Mouse (Mus musculus) activated CD4-positive, CD25-positive, alpha-beta regulatory T cell, adult 4 months (primary cell): ENCODE results near the gene Rps15. TPM values are rescaled to one million over a fixed set of nuclear protein-coding genes. Genes with fewer than 3 reads are reported as not detected.

Source experiments
- ATAC-seq: one replicate; pipeline ENCODE4 v1.8.0; 2017
- polyA plus RNA-seq, 2 experiments: library from polyadenylated mRNA; unstranded; fragments of 100-300 nt; shearing (Covaris generic); gene quantifications; one replicate each; pipeline ENCODE4 v1.2.1; 2017

The Rps15 gene
- polyA plus RNA-seq, 2 experiments from 2014 or later, result 1,256 to 1,612 TPM

DNA sequence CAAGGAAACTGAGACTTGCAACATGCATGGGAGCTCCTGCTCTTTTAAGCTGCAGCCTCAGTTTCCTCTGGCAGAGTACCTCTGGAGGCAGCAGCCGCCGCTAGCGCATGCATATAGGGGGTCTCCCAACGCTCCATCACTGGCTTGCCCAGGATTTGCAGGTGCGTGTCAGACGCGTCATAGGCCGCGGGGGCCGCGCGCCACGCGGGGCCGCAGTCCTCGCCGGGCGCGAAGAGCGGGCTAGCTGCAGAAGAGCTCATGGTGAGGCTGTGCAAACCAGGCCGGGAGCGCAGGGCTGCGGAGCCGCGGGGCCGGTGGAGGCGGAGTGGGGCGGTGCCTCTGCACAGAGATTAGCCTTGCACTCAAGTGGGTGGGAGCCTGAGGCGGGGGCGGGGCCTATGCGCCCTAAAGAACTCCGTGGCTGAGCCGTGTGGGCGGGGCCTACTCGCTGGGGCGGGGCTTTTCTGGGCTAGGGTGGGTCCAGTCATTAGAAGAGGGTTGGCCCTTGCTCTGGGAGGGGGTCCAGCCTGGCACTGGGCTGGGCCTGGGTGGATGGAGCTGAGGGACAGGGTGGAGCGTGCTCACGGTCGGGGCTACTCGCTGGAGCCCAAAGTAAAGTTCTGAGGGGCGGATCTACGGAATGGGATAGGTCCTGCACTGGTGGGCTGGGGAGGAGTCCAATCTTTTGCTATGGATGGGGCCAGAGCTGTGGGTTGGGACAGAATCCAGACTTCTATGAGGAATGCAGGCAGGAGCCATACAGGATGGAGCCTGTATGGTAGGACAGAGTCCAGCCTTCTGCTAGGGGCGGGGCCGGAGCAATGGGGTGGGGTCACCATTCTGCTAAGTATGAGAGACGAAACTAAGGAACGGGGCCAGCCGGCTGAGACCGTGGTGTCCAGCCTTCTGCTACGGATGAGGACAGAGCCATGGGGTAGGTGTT is 31.3 kb upstream of the Rps15 start, which contains the start of the genes Gamt and Dazap1:
Gene Gamt, minus strand, starts transcription at position 371 of the 943 bp plus-strand sequence.
Gene Dazap1, plus strand, starts transcription at position 845 of the 943 bp plus-strand sequence.
- peak; percentile 56 for ATAC-seq

DNA sequence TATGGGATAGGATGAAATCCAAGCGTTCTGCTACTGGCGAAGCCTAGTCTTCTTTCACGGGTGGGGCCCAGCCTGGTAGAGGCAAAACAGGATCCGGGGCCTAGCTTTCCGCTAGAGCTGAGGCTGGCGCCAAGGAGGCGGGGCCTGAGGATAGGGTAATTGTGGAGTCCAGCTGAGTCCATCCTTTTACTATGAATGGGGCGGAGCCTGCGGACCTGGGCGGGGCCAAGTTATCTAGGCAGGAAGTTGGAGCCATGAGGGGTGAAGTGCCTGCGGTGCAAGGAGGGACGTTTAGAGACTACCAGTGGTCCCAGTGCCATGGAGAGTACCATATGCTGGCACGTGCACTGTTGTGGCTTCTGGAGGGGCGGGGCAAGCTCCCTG is 30.7 kb upstream of the Rps15 start:
- peak; percentile 37 for ATAC-seq

DNA sequence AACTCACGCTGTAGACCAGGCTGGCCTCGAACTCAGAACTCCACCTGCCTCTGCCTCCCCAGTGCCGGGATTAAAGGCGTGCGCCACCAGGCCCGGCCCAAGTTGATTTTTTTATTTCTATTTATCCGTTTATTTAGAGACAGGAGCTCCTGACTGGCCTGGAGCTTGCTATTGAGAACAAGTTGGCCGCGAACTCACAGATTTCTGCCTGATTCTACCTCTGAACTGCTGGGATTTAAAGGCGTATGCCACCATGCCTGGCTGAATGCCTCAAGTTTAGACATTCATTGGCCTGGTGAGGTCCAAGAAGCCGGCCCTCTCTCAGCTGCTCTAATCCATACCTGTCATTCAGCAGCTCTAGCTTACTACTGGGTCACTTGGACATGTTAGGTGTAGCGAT is 30.1 kb upstream of the Rps15 start:
- ATAC-seq, result no peak

DNA sequence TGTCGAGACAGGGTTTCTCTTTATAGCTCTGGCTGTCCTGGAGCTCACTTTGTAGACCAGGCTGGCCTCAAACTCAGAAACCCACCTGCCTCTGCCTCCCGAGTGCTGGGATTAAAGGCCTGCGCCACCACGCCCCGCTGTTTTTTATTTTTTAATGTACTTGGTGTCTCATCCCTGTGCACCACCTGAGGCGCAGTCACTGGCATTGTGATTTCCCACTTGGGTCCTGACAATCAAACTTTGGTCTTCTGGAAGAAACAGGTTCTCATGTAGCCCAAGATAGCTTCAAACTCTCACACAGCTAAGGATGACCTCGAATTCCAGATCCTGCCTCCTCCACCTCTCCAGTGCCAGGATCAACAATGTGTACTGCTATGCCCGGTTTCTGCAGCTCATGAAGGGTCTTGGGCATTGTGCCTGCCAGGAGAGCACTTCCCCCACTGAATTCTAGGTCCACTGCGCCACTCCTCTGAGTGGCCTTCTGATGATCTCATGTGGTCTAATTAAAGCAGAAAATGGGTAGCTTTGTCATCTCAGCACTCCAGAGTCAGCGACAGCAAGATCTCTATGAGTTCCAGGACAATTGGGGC is 29.4 kb upstream of the Rps15 start:
- no peak for ATAC-seq

DNA sequence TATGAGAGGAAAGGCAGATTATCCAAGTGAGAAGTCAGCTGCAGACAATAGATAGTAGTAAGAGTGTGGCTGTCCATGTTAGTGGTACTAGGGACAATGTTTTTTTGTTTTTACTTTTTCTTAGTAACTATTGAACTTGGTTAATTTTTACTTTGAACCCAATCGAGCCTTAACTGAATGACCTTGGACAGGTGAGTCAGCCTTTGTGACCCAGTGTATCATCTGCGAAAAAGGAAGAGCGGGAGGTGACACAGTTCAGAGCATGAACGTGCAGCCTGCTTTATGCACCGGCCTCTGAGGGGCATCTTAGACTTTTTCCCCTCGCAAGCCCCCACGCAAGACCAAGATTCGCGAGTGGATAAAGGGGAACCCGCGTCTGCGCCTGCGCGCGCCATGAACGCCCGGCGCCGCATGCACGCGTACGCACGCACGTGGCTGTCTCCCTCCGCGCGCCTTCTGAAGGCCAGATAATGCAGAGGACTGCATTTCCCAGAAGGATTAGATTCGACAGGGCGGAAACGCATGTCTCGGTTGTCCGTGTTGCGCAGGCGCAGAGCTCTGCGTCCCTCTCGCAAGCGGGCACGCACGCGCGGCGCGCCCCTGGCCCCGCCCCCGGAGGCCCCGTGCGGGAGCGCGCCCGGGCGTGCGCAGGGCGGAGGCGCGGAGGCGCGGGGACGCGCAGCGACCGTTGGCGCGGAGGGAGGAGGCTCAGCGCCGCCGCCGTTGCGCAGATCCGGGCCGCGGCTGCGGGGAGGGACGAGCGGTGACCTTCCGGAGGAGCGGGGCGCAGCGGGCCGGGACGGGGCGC is 27.7 kb upstream of the Rps15 start:
- ATAC-seq, result peak; percentile 70

DNA sequence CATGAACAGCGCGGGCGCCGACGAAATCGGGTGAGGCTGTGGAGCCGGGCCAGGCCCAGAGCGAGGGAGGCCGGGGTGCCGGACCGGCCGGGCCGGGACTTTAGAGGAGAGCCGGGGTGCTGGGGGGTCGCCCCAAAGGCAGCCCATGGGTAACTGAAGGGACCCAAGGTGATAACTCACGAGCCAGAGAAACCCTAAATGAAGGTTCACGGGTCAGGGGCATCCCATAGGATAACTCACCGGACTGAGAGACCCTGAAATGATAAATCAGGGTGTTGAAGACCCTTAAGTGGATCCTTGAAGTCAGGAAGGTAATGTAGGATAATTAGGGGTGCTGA is 27.1 kb upstream of the Rps15 start:
- no peak for ATAC-seq

DNA sequence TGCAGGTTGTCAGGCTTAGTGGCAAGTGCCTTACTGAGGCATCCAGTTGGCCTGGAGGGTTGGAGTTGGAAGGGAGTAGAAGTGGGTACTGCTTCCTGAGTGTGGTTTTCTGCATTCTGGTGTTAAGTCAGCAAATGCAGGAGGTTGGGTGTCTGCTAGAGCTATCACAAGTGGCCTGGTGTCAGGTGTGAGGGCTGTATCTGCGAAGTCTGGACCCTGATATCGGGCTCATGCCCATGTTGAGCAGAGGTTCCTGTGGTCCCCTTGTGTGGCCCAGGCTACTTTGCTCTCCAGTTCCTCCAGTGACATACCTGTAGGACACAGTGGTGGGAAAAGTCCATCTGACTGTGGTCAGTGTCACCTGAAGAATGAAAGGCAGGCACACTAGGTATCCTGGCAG is 22.2 kb upstream of the Rps15 start:
- ATAC-seq, result no peak

DNA sequence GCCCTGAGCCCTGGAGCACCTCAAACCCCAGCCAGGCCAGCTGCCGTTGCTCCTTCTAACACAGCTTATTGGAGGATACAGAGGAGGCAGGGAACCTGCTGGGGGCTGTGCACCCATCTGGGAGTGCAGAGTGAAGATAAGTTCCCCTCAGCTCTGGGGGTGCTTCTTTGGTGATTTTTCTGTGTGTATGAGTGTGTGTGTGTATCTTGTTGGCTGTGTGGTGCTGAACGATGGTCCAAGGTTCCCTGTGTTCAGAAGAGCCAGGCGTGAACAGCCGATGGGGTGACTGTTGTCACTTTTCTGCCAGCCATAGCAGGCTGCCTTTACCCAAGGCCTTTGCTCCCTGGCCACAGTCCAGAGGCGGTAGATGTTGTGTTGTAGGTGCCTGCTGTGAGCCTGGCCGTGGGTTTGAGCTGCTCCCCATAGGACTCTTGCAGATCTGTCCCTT is 21.5 kb upstream of the Rps15 start:
- no peak for ATAC-seq

DNA sequence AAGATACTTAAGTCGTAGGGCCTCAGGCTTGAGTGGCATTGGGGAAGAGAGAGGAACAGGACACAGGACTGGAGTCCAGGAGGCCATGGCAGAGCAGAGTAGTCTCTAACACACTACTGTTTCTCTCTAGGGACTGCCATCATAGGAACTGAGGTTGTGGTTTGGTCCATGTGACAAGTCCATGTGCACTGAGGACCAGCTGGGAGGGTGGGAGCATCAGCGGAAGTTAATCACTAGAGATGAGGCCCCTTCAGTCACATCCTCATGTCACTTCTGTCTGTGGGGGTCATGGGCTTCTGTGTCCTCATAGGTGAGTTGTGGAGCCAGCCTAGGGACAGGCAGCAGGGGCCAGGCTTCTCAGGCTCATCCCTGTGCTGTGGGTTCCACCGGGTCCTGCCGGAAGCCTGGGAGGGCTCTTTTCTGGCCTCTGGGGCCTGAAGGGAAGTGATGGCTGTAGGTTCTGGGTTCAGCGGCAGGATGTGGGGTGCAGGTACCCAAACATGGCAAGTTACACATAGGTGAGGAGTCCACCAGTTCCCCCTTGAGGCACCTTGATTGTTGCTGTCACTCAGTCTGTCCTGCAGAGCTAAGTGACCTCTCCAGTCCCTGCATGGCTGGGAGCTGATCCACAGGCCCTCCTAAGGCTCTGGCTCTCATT is 20.9 kb upstream of the Rps15 start:
- peak; percentile 71 for ATAC-seq

DNA sequence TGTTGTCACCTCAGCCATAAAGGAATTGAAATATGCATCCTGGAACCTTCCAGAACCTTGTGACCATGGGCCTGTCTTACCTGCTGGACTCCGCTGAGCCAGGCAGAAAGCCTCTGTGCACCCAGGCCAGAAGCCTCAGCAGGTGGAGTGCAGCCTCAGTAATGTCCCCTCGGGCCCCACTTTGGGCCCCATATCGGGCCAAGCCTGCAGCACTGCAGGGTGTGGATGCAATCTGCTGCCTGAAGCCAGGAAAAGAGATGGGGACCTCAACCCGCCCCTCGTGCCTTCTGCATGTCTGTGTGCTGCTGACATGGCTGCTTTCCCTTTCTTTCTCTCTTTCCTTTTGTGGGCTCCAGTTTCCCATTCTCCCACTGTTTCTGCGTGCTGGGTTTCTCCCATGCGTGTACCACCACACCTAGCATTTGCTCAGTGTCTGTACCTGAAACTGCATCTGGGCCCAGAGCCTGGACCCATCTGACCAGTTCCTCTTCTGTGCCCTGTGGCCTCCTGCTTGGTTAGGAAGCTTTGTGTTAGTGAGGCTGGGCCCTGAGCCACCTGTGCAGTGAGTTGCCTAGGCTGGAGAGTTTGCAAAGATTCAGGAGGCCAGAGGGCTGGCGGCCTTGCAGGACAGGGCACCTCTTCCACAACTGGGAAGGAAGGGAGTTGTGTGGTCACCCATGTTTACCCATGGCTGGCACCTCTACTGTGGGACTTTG is 20.2 kb upstream of the Rps15 start:
- no peak for ATAC-seq

DNA sequence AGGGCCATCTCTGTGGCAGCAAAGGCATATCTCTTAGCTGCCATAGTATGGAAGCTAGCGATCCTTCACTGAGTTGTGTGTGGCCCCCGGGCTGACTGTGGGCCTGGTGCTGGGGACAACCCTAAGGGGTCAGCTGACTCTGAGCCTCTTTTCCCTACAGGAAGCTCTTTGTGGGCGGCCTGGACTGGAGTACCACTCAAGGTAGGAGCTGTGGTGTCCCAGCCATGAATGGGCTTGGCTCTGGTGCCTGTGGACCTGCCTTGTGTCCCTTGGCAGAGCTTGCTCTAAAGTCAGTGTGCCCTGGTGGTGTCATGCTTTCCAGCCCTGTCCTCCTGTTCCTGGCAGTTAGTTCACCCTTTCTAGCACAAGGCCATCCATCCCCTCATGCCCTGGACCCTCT is 18.4 kb upstream of the Rps15 start:
- no peak for ATAC-seq

DNA sequence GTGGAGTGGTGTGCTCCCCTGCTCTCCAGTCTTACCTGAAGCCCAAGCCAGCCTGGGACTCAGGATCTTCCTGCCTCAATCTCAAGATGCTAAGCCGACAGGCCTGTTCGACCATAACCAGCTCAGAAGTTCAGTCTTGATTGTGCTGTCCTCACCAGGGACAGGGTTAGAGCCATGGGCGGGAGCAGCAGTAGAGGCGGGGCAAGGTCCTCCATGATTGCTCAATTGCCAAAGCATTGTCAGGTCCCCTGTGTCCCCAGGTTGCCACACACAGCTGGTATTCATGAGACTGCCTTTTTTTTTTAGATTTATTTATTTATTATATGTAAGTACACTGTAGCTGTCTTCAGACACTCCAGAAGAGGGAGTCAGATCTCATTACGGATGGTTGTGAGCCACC is 16.0 kb upstream of the Rps15 start:
- no peak for ATAC-seq

DNA sequence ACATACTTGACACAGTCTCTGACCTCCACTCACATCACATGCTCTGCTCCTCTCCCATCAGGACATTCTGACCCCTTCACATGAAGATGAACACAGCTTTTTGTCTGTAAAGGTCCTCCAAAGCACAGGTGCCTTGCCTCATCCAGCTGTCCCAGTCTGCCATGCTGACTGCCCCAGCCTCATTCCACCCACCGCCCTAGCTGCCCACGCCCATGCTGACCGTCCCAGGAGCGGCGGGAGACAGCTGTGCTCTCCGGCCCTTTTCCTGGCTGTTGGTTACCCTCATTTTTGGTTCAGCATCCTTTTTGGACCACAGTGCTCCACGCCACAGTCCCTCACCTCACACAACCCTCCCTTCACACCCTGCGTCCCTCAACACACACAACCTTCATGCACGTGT is 13.9 kb upstream of the Rps15 start:
- ATAC-seq, result no peak

DNA sequence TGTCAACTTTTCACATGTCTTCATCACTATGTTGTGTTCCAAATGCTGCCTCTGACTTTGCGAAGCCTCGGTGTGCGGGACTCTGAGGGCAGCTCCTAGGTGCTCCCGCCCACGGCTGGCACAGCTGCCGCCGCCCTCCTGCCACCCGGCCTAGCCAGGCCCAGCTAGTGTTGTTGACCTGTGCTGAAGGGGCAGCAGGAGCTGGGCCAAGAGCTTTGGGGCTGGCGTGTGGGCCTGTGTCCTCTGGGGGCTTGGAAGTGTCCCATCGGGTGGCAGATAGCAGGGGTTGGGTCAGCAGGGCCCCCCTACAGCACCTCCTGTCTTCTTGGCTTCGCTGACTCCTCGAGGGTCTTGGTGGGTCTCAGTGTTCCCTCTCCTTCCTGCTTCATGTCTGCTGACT is 13.0 kb upstream of the Rps15 start:
- ATAC-seq, result no peak

DNA sequence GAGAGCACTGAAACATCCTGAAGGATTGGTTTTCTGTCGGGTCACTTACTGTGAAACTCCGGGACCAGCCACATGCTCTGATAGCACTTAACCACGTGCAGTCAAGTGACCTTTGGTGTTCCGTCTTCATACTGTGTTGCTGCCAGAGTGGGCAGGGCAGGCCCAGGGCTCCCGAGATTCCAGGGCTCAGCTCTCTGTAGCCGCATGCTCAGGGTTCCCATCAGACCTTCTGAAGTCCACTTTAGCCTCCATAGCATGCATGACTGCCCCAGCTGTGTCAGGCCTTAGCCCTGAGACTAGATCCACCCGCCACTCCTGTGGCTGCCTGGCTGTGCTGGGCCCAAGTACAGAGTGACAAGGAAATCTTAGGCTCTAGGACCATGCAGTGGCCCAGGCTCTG is 10.9 kb upstream of the Rps15 start:
- no peak for ATAC-seq

DNA sequence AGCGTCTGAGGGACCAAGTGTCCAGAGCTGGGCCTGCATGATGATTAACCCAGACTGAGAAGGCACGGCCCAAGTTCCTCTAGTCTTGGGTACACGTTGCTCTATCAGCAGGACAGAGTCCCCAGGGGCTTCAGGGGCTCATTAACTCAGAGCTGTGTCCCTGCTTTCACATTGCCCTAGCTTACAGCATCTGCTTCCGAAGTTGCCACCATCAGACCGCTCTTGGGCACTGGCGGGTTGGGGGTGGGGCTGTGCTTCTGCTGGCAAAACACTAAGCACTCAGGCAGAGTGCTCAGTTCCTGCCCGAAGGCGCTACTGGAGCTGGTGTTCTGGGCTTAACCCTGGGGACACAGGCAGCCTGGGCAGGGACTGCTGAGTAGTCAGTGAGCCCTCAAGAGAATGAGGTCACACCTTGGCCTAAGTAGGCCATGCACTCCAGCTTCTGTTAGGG is 10.3 kb upstream of the Rps15 start:
- ATAC-seq, result no peak

DNA sequence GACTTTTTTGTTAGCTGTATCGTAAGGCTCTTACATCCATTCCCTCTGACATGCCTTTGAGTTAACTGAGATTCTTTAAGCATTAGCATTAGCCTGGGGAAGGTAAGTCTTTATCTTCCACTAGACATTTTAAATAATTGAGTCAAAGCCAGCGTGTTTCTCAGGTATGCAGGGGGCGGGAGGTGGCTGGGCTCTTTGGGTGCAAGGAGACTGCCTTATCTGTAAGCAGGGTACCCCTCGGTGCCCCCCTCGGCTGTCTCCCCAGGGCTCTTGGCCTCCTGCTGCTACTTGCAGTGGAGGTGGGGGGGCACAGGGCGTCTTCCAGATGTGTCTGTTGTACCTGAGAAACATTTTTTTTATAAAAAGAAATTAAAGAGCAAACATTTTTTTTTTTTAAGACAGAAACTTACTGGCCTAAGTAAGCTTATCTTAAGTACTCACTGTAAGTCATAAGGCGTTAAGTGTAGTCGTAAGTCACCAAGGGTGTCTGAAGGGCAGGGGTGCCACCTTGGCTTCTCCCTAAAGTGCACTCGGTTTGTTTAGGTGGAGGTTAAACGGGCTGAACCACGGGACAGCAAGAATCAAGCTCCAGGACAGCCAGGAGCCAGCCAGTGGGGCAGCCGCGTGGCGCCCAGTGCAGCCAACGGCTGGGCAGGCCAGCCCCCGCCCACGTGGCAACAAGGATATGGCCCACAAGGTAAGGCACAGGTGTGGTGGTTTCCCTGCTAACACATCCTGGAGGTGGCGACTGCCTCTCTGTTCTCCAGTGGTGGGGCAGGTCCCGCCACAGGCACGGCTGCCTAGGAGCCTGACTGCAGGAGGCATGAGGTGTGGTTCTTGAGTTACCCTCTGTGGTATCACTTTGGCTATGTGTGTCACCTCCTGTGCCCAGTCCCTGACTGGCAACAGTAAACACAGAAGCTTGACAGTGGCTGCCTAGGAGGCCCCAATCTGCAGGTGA is 9.5 kb upstream of the Rps15 start:
- ATAC-seq, result no peak

DNA sequence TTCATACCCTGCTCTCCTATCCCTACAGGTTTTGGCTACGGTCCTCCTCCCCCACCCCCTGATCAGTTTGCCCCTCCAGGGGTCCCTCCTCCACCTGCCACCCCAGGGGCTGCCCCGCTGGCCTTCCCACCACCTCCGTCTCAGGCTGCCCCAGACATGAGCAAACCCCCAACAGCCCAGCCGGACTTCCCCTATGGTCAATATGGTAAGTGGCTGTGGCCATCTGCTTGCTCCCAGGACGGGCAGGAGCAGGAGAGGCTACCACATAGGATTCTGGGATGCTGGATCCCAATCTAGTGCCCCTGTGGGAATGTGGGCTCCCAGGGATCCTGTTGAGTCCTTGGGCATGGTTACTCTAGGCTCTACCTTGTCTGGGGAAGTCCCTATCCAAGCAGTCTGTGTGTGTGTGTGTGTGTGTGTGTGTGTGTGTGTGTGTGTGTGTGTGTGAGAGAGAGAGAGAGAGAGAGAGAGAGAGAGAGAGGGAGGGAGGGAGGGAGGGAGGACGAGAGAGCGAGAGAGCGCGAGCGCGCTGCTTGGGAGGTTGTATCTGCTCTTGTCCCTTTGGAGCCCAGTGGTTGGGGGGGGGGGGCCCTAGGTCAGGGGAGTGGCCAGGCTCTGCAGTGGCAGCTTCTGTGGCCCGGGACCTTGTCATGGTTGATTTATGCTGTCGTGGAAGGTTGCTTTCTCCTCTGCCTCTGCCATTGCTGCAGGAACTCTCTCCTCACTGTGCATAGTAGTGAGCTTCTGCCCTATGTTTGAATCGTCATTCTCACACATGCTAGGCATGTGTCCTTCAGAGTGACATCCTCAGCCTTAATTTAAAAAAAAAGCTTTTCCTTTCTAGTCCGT is 6.8 kb upstream of the Rps15 start:
- ATAC-seq, result no peak

DNA sequence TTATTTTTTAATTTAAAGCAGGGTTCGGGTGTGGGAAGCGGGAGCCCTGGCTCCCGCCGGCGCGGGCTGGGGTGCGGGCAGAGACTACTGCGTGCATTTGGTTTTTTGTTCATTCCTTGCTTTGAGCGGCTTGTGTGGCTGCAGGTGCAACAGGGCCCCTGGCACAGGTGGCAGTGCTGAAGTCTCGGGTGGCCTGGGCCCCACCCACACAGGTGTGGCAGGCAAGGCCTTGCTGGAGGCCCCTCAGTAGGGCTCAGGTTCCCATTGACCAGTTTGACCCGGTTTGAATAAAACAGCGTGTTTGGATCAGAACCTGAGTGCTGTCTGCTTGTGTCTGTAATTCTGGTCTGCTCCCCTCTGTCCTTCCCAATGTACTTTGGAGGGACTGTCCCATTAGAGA is 4.2 kb upstream of the Rps15 start:
- no peak for ATAC-seq

DNA sequence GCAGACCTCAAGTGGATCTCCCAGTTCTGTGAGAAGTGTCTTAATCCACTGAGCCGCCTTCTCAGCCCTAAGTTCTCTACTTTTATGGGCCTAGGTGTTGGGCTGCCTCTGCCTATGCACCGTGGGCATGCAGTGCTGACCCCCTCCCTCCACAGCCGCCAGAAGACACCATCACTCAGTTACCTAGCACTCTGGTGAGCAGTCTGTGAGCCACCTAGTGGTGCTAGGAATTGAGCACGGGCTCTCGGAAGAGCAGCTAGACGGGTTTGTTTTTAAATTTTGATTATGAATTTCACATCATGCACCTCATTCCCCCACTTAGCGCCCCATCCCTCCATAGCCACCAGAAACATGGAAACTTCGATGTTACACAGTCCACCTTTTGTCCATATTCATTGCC is 3.6 kb upstream of the Rps15 start:
- ATAC-seq, result no peak
